Mouse (Mus musculus) macrophage (primary cell): ENCODE results near the gene Gtse1. TPM values are rescaled to one million over a fixed set of nuclear protein-coding genes. Genes with fewer than 3 reads are reported as not detected.

ENCODE experiments used
- polyA plus RNA-seq: library from polyadenylated mRNA; stranded (reverse); fragments of 250-400 nt; gene quantifications from 3 replicates; pipeline ENCODE4 v1.2.4, GENCODE M21; 2018; ENCODE audit warnings: inconsistent platforms

Gtse1 gene
- polyA plus RNA-seq, 1 experiment from 2014 or later, result 3.3 TPM

Other genes with a start within 250 kb of the Gtse1 start
- not detected in 3 replicates for gene Ppara, start 124.8 kb upstream of the Gtse1 start, polyA plus RNA-seq
- 8.5 to 18.1 TPM (median 15.2 TPM) in 3 replicates for gene Cdpf1, start 48.0 kb upstream of the Gtse1 start, polyA plus RNA-seq
- not detected in 3 replicates for gene Pkdrej, start 38.0 kb upstream of the Gtse1 start, polyA plus RNA-seq
- gene Ttc38, start 27.4 kb upstream of the Gtse1 start, polyA plus RNA-seq, result 6.0 to 7.4 TPM (median 6.6 TPM) in 3 replicates
- gene Trmu, start 19.6 kb downstream of the Gtse1 start, polyA plus RNA-seq, result 6.6 to 10.6 TPM (median 7.9 TPM) in 3 replicates
- not detected in 3 replicates for gene Celsr1, start 174.0 kb downstream of the Gtse1 start, polyA plus RNA-seq
- gene Gramd4, start 197.9 kb downstream of the Gtse1 start, polyA plus RNA-seq, result 1.2 to 2.1 TPM (median 1.9 TPM) in 3 replicates